Mouse (Mus musculus): ENCODE measurements around the gene Slc5a12. TPM values are rescaled to one million over a fixed set of nuclear protein-coding genes. Genes with fewer than 3 reads are reported as not detected.

Gene Slc5a12
- polyA plus RNA-seq, 1 experiment from 2014 or later, result not detected

Other genes starting within 250 kb of the Slc5a12 start
- gene Fibin, start 234.1 kb upstream of the Slc5a12 start, polyA plus RNA-seq (2015; fragmentation: Nextera tagmentation; extraction: Ambion mirVana), result 0.84 and 1.2 TPM in 2 replicates
- 0.08 TPM in 1 of 2 replicates, not detected in the other for gene Muc15, start 124.0 kb downstream of the Slc5a12 start, polyA plus RNA-seq (2015; fragmentation: Nextera tagmentation; extraction: Ambion mirVana)

Measured in forebrain, embryonic 13.5 days (tissue).